8 mouse cellular contexts compared by ENCODE assay signal in the genomic region with DNA sequence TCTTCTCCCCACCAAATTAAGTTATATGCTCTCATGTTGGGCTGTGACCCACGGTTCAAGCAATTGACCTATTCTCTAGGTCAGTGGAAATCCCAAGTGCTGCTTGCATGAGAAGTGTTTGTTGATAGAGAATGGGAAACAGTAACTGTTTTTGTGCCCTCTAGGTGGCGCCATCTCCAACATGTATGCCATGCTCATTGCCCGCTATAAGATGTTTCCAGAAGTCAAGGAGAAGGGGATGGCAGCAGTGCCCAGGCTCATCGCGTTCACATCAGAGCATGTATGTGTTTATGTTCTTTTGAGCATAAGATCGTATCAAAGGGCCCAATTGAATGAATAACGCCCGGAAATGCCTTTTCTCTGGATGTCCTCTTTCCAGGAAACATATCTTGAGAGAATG. TPM values are rescaled to one million over a fixed set of nuclear protein-coding genes. Genes with fewer than 3 reads are reported as not detected.
DNase-seq lines count a peak whose midpoint lies in the region; ATAC-seq lines count a peak whose summit lies in the region.

No protein-coding gene starts in this region.

- intact Hi-C loops in left cerebral cortex, postnatal 4 days (cut with DNase I), result no loop called here
- intact Hi-C loops in left cerebral cortex, postnatal 10 days (cut with DNase I), result no loop called here

- peak; percentile 36 for DNase-seq in adrenal gland, postnatal 14 days
- no peak for DNase-seq in adrenal gland, postnatal 4 days (ENCODE audit: low spot score in 2 of 2)
- DNase-seq in left cerebral cortex, postnatal 4 days, result peak; percentile 39
- no peak for DNase-seq in left cerebral cortex, postnatal 10 days (ENCODE audit: extremely low spot score in 1 of 2, low spot score in 2 of 2)
- DNase-seq in c-Kit-negative CD71-positive TER-119-positive erythroid progenitor cells, embryonic 14.5 days (ENCODE audit: low read depth, low spot score), result peak; percentile 6
- no peak for DNase-seq in ovary, postnatal 14 days (ENCODE audit: low spot score)
- no peak for DNase-seq in spleen, adult 12 weeks (ENCODE audit: low spot score)

- ATAC-seq in megakaryocyte-erythroid progenitor cell, adult 5-6 weeks (replicated peaks; ENCODE audit: low FRiP score, low TSS enrichment, poor library complexity, severe bottlenecking), result peak; percentile 84

RNA-seq across cellular contexts. Expression of gene Gad2, which starts 12.8 kb away (rescaled TPM):
- total RNA-seq in adrenal gland, postnatal 14 days (2021), result 0.08 TPM in 1 of 2 replicates, not detected in the other
- total RNA-seq in adrenal gland, postnatal 4 days (2021), result under 1 TPM; 0.06 to 0.82 TPM
- 10 to 100 TPM; 29.3 to 46.8 TPM for total RNA-seq in left cerebral cortex, postnatal 4 days (2021)
- total RNA-seq in left cerebral cortex, postnatal 10 days (2021), result 10 to 100 TPM; 74.6 to 91.9 TPM
- not detected in 2 replicates for total RNA-seq in megakaryocyte-erythroid progenitor cell, adult 5-6 weeks (2014; fragmentation: Nextera tagmentation)
- total RNA-seq in megakaryocyte-erythroid progenitor cell, adult 5-6 weeks (2017), result not detected in 2 replicates

Comparison
In these comparisons a context has a peak if more than half of its experiments do, and no peak if none do; other contexts are left out.
1. DNase-seq: peak in adrenal gland, postnatal 14 days (single experiment), left cerebral cortex, postnatal 4 days (single experiment) and c-Kit-negative CD71-positive TER-119-positive erythroid progenitor cells, embryonic 14.5 days (single experiment); none in adrenal gland, postnatal 4 days (0 of 2), left cerebral cortex, postnatal 10 days (0 of 2), ovary, postnatal 14 days (single experiment) and spleen, adult 12 weeks (single experiment).
2. RNA of gene Gad2, which starts 12.8 kb away (total RNA-seq): 74.6 to 91.9 TPM in left cerebral cortex, postnatal 10 days and 29.3 to 46.8 TPM in left cerebral cortex, postnatal 4 days; 0.06 to 0.82 TPM in adrenal gland, postnatal 4 days, 0.08 TPM in adrenal gland, postnatal 14 days and not detected in megakaryocyte-erythroid progenitor cell, adult 5-6 weeks; every median in the first group is over 10 times any median in the second.